Mouse (Mus musculus): ENCODE measurements around the gene Ffar2. TPM values are rescaled to one million over a fixed set of nuclear protein-coding genes. Genes with fewer than 3 reads are reported as not detected.

Gene Ffar2
- polyA plus RNA-seq (2011; ENCODE audit: insufficient read depth, insufficient read length, low replicate concordance, missing spikeins), result 3.6 and 18.3 TPM in 2 replicates

DNA sequence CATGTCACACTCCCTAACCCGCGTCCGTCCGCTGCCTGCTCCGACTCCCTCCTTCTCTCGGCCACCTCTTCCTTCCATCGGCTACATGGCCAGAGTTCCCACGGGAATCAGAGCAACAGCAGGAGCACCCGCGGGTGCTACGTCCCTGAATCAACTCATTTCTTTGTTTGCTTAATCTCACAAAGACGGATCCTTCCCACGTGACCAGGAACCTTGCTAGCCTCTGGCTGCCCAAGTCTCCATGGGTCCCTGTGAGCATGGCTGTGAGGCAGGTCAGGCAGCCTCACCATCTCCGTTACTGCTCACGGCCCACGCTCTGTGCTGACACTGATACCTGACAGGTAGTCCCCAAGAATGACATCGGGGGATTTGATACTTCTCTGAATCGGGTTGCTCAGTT lies at the start of gene Ffar2:
Ffar2 (minus strand) TSS at position 101 of the 400 bp plus-strand sequence.
- 85% methylated on average over 18 of the region's 18 CpGs for WGBS
- TF ChIP-seq POLR2A (IDR thresholded peaks at IDR 0.05; ENCODE audit: borderline replicate concordance, control insufficient read depth, low read depth, low read length) (no peak), CTCF (IDR thresholded peaks at IDR 0.05; ENCODE audit: control insufficient read depth, insufficient read depth, low read length) (no peak)
- Histone ChIP-seq H3K4me3 (replicated peaks; ENCODE audit: control insufficient read depth, low read depth, low read length) (no peak within 1 kb of the TSS), H3K4me1 (ENCODE audit: control insufficient read depth, insufficient read depth, low read length) (peaks cover 9% of the 10 kb centered on the region), H3K27ac (ENCODE audit: control insufficient read depth, insufficient read depth, low read depth, low read length, poor library complexity) (0 out of 2 replicates have a peak within 1 kb of the TSS, but pooled peaks have one; percentile 13)

DNA sequence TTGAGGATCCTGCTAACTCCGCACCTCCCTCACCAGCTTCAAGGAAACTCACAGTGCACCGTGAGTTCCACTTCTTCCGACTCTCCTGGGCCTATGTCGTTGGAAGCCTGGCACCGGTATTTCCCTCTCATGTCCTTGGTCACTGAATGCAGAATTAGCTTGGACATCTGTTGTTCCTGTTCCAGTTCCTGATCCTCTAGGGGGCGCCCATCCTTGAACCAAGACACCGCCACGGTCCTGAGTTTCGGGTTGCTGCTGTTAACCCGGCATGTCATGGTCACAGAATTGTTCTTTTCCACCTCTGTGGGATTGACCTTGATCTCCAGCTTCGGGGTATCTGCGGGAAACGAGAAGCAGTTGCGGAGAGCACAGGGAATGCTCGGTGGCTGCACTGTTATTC lies 49.5 kb upstream of the Ffar2 start:
- no peak overlapping the region for H3K4me3 ChIP-seq (replicated peaks; ENCODE audit: control insufficient read depth, low read depth, low read length)
- no peak overlapping the region for H3K27ac ChIP-seq (ENCODE audit: control insufficient read depth, insufficient read depth, low read depth, low read length, poor library complexity)
- WGBS, result 15% methylated on average over 15 of the region's 15 CpGs
- TF ChIP-seq CTCF (IDR thresholded peaks at IDR 0.05; ENCODE audit: control insufficient read depth, insufficient read depth, low read length) (peak; percentile 83), POLR2A (IDR thresholded peaks at IDR 0.05; ENCODE audit: borderline replicate concordance, control insufficient read depth, low read depth, low read length) (no peak)
- peaks cover 1% of the 10 kb centered on the region for H3K4me1 ChIP-seq (ENCODE audit: control insufficient read depth, insufficient read depth, low read length)

- peak overlapping the region; percentile 68 for H3K27ac ChIP-seq (ENCODE audit: control insufficient read depth, insufficient read depth, low read depth, low read length, poor library complexity)
- H3K4me3 ChIP-seq (replicated peaks; ENCODE audit: control insufficient read depth, low read depth, low read length), result no peak overlapping the region
- TF ChIP-seq CTCF (IDR thresholded peaks at IDR 0.05; ENCODE audit: control insufficient read depth, insufficient read depth, low read length) (no peak), POLR2A (IDR thresholded peaks at IDR 0.05; ENCODE audit: borderline replicate concordance, control insufficient read depth, low read depth, low read length) (no peak)
- WGBS, result 53% methylated on average over 8 of the region's 8 CpGs
- H3K4me1 ChIP-seq (ENCODE audit: control insufficient read depth, insufficient read depth, low read length), result no peaks in the 10 kb centered on the region; the same call in 1 of the 2 replicates
Observed at GRCm38 (mm10) chr7:30863386-30863785, 39.8 kb upstream of the Ffar2 start.

- H3K27ac ChIP-seq (ENCODE audit: control insufficient read depth, insufficient read depth, low read depth, low read length, poor library complexity), result no peak within 1 kb of the TSS
- no peak for TF ChIP-seq CTCF (IDR thresholded peaks at IDR 0.05; ENCODE audit: control insufficient read depth, insufficient read depth, low read length)
- TF ChIP-seq POLR2A (IDR thresholded peaks at IDR 0.05; ENCODE audit: borderline replicate concordance, control insufficient read depth, low read depth, low read length), result no peak
- H3K4me1 ChIP-seq (ENCODE audit: control insufficient read depth, insufficient read depth, low read length), result no peaks in the 10 kb centered on the region; the same call in 1 of the 2 replicates
- no peak within 1 kb of the TSS for H3K4me3 ChIP-seq (replicated peaks; ENCODE audit: control insufficient read depth, low read depth, low read length)
- WGBS, result 81% methylated on average over 12 of the region's 12 CpGs
Observed at GRCm38 (mm10) chr7:30861464-30861863, 37.9 kb upstream of the Ffar2 start, which contains the start of gene Ffar1. Gene Ffar1 (minus strand): TSS chr7:30861564.

- no peaks in the 10 kb centered on the region; the same call in 1 of the 2 replicates for H3K4me1 ChIP-seq (ENCODE audit: control insufficient read depth, insufficient read depth, low read length)
- H3K27ac ChIP-seq (ENCODE audit: control insufficient read depth, insufficient read depth, low read depth, low read length, poor library complexity), result no peak overlapping the region
- TF ChIP-seq CTCF (IDR thresholded peaks at IDR 0.05; ENCODE audit: control insufficient read depth, insufficient read depth, low read length), result peak; percentile 78
- TF ChIP-seq POLR2A (IDR thresholded peaks at IDR 0.05; ENCODE audit: borderline replicate concordance, control insufficient read depth, low read depth, low read length), result no peak
- WGBS, result 6% methylated on average over 16 of the region's 16 CpGs
- H3K4me3 ChIP-seq (replicated peaks; ENCODE audit: control insufficient read depth, low read depth, low read length), result peak overlapping the region; percentile 37
Observed at GRCm38 (mm10) chr7:30859635-30860402, 36.2 kb upstream of the Ffar2 start.

GRCm38 (mm10) chr7:30859290-30859634 lies 35.7 kb upstream of the Ffar2 start:
- TF ChIP-seq POLR2A (IDR thresholded peaks at IDR 0.05; ENCODE audit: borderline replicate concordance, control insufficient read depth, low read depth, low read length) (no peak), CTCF (IDR thresholded peaks at IDR 0.05; ENCODE audit: control insufficient read depth, insufficient read depth, low read length) (peak; percentile 98)
- H3K4me1 ChIP-seq (ENCODE audit: control insufficient read depth, insufficient read depth, low read length), result no peaks in the 10 kb centered on the region; the same call in 1 of the 2 replicates
- no peak overlapping the region for H3K4me3 ChIP-seq (replicated peaks; ENCODE audit: control insufficient read depth, low read depth, low read length)
- no peak overlapping the region for H3K27ac ChIP-seq (ENCODE audit: control insufficient read depth, insufficient read depth, low read depth, low read length, poor library complexity)

- H3K4me1 ChIP-seq (ENCODE audit: control insufficient read depth, insufficient read depth, low read length), result no peaks in the 10 kb centered on the region; the same call in 1 of the 2 replicates
- TF ChIP-seq CTCF (IDR thresholded peaks at IDR 0.05; ENCODE audit: control insufficient read depth, insufficient read depth, low read length) (no peak), POLR2A (IDR thresholded peaks at IDR 0.05; ENCODE audit: borderline replicate concordance, control insufficient read depth, low read depth, low read length) (no peak)
- WGBS, result 41% methylated on average over 1 of the region's 1 CpGs
- no peak overlapping the region for H3K4me3 ChIP-seq (replicated peaks; ENCODE audit: control insufficient read depth, low read depth, low read length)
- H3K27ac ChIP-seq (ENCODE audit: control insufficient read depth, insufficient read depth, low read depth, low read length, poor library complexity), result no peak overlapping the region
Observed at GRCm38 (mm10) chr7:30857746-30858145, 34.2 kb upstream of the Ffar2 start.

DNA sequence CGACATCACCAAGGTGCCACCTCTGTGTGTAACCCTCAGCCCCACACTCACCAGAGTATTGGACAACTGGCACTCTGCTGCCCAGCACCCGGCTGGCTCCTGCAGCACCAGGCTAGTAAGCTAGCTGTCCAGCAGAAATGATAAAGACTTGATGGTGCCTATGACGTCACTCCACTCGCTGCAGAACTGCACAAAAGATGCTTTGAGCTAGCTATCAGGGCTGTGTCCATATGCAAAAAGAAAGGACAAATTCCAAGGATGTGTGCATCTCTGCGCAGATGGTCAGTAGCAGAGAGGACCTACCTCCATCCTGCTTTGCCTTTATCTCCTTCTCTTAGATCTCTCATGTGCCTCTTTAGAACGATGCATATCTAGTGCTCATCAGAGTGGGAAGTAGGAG lies 32.5 kb upstream of the Ffar2 start, which contains the start of gene Ffar3:
Ffar3 (minus strand) TSS at position 101 of the 400 bp plus-strand sequence.
- Histone ChIP-seq H3K4me1 (ENCODE audit: control insufficient read depth, insufficient read depth, low read length) (no peaks in the 10 kb centered on the region; the same call in 1 of the 2 replicates), H3K4me3 (replicated peaks; ENCODE audit: control insufficient read depth, low read depth, low read length) (no peak within 1 kb of the TSS), H3K27ac (ENCODE audit: control insufficient read depth, insufficient read depth, low read depth, low read length, poor library complexity) (no peak within 1 kb of the TSS)
- WGBS, result 70% methylated on average over 6 of the region's 6 CpGs
- TF ChIP-seq CTCF (IDR thresholded peaks at IDR 0.05; ENCODE audit: control insufficient read depth, insufficient read depth, low read length) (no peak), POLR2A (IDR thresholded peaks at IDR 0.05; ENCODE audit: borderline replicate concordance, control insufficient read depth, low read depth, low read length) (no peak)
